Mouse (Mus musculus) kidney, embryonic 14.5 days (tissue): ENCODE results near the gene Actl6b. TPM values are rescaled to one million over a fixed set of nuclear protein-coding genes. Genes with fewer than 3 reads are reported as not detected.

Source experiments
- ATAC-seq: fragments of 200-750 bp; cut with Nextera tagmentation; 2 replicates; pipeline ENCODE4 v1.8.0; 2017; ENCODE audit warnings: moderate number of reproducible peaks, mild to moderate bottlenecking, moderate TSS enrichment, moderate library complexity; ENCODE audit not compliant: low FRiP score, low TSS enrichment
- H3K27ac ChIP-seq: fragments of 300-500 bp; sonication (generic); 2 replicates; pipeline ENCODE4 v1.5.1; 2014; ENCODE audit warnings: low read depth, mild to moderate bottlenecking, low read length, moderate library complexity, mixed read lengths
- H3K27me3 ChIP-seq: fragments of 300-500 bp; sonication (generic); 2 replicates; pipeline ENCODE4 v1.6.1; 2014; ENCODE audit warnings: mild to moderate bottlenecking, low read length; ENCODE audit not compliant: control insufficient read depth, insufficient read depth
- H3K36me3 ChIP-seq: fragments of 300-500 bp; sonication (generic); 2 replicates; pipeline ENCODE4 v1.6.1; 2014; ENCODE audit warnings: low read length, mixed read lengths; ENCODE audit not compliant: control insufficient read depth, insufficient read depth
- H3K4me1 ChIP-seq: fragments of 300-500 bp; sonication (generic); 2 replicates; pipeline ENCODE4 v1.6.1; 2014; ENCODE audit warnings: low read length, mixed read lengths; ENCODE audit not compliant: control insufficient read depth, insufficient read depth
- H3K4me2 ChIP-seq: fragments of 300-500 bp; sonication (generic); replicated peaks from 2 replicates; pipeline ENCODE4 v1.6.1; 2014; ENCODE audit warnings: low read depth, mild to moderate bottlenecking, low read length
- H3K4me3 ChIP-seq: fragments of 300-500 bp; sonication (generic); 2 replicates; pipeline ENCODE4 v1.5.1; 2014; ENCODE audit warnings: mild to moderate bottlenecking, low read length
- H3K9ac ChIP-seq: fragments of 300-500 bp; sonication (generic); 2 replicates; pipeline ENCODE4 v1.6.1; 2014; ENCODE audit warnings: low read depth, mild to moderate bottlenecking, low read length, moderate library complexity
- H3K9me3 ChIP-seq: fragments of 300-500 bp; sonication (generic); 2 replicates; pipeline ENCODE4 v1.6.1; 2016; ENCODE audit warnings: low read length; ENCODE audit not compliant: control insufficient read depth
- WGBS: fragments of 180-500 bp; shearing (Covaris S2); extraction: QIAGEN DNeasy Blood & Tissue Kit; methylation state at CpG from one replicate; pipeline ENCODE4 v1.1.7; 2014; 5-methylcytosine and 5-hydroxymethylcytosine counted together
- polyA plus RNA-seq: library from polyadenylated mRNA; unstranded; fragments of >200 nt; fragmentation: Nextera tagmentation; extraction: Ambion mirVana; gene quantifications from 2 replicates; pipeline ENCODE4 v1.2.1, GENCODE M21; 2014

The Actl6b gene
- polyA plus RNA-seq, 1 experiment from 2014 or later = not detected

GRCm38 (mm10) chr5:137580246-137580645 is 26.9 kb downstream of the Actl6b start:
- Histone ChIP-seq H3K4me3 (no peak overlapping the region), H3K4me1 (0 out of 2 replicates have a peak, but pooled peaks cover 4% of the 10 kb centered on the region), H3K9me3 (no peaks in the 10 kb centered on the region), H3K36me3 (no peaks in the 10 kb centered on the region), H3K27ac (no peak overlapping the region), H3K27me3 (peaks cover 8% of the 10 kb centered on the region), H3K9ac (no peak overlapping the region), H3K4me2 (no peak overlapping the region)
- WGBS = 79% methylated on average over 6 of the region's 6 CpGs
- ATAC-seq = no peak

GRCm38 (mm10) chr5:137582702-137583101 is 29.4 kb downstream of the Actl6b start:
- no peak overlapping the region for H3K4me2 ChIP-seq
- H3K27ac ChIP-seq = no peak overlapping the region
- H3K4me3 ChIP-seq = no peak overlapping the region
- no peak overlapping the region for H3K9ac ChIP-seq
- H3K4me1 ChIP-seq = 0 out of 2 replicates have a peak, but pooled peaks cover 4% of the 10 kb centered on the region
- WGBS = 42% methylated on average over 8 of the region's 8 CpGs
- peaks cover 8% of the 10 kb centered on the region for H3K27me3 ChIP-seq
- no peaks in the 10 kb centered on the region for H3K36me3 ChIP-seq
- no peaks in the 10 kb centered on the region for H3K9me3 ChIP-seq
- no peak for ATAC-seq

DNA sequence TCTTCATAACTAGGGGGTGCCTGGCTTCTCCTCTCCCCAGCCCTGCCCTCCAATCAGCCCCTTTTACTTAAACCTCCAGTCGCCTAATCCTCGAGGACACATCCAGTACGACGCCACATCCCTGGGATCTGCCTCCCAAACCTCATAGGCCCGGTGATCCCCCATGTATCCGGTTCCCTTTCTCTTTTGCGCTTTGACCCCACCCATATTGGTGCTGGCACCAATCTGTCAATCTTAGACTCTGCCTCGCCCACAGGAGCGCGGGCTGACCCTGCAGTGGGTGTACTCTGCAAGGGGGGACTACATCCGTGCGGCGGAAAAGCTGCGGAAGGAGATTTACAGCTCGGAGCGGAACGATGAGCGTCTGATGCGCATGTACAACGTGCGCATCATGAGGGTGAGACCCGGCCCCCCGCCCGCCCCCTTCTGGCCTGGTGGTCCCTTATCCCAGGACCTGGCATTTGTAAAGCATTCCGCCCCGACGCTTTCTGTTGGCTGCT is 30.4 kb downstream of the Actl6b start:
- H3K4me2 ChIP-seq = peak overlapping the region; percentile 51
- H3K9ac ChIP-seq = peak overlapping the region; percentile 18; the same call in 1 of the 2 replicates
- H3K27me3 ChIP-seq = peaks cover 8% of the 10 kb centered on the region
- peak overlapping the region; percentile 29 for H3K4me3 ChIP-seq
- WGBS = 14% methylated on average over 27 of the region's 27 CpGs
- no peak overlapping the region for H3K27ac ChIP-seq
- H3K4me1 ChIP-seq = 0 out of 2 replicates have a peak, but pooled peaks cover 4% of the 10 kb centered on the region
- H3K9me3 ChIP-seq = no peaks in the 10 kb centered on the region
- ATAC-seq = peak; percentile 44; the same call in 1 of the 2 replicates
- H3K36me3 ChIP-seq = no peaks in the 10 kb centered on the region

DNA sequence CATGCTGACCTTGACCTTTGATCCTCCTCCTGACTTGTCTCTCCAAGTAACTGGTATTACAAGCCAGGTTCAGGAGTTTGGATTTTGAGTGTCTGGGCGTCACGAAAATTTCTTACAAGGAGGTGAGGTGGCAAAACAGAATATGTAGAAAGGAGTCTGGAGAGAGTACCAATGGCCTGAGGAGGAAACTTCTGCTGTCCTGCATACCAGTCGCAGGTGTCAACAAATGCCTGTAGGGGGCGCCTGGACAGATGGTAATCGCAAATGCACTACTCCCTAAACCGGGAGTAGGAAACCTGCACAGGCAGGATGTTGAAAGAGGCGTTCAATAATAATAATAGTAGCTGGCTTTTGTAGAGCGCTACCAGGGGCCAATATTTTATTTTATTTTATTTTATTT is 31.7 kb downstream of the Actl6b start:
- H3K27me3 ChIP-seq = peaks cover 8% of the 10 kb centered on the region
- H3K9ac ChIP-seq = no peak overlapping the region
- H3K36me3 ChIP-seq = no peaks in the 10 kb centered on the region
- ATAC-seq = no peak
- no peak overlapping the region for H3K4me3 ChIP-seq
- H3K4me2 ChIP-seq = no peak overlapping the region
- 0 out of 2 replicates have a peak, but pooled peaks cover 4% of the 10 kb centered on the region for H3K4me1 ChIP-seq
- no peaks in the 10 kb centered on the region for H3K9me3 ChIP-seq
- H3K27ac ChIP-seq = no peak overlapping the region
- WGBS = 36% methylated on average over 8 of the region's 8 CpGs

- Histone ChIP-seq H3K9ac (no peak overlapping the region), H3K4me2 (no peak overlapping the region), H3K36me3 (no peaks in the 10 kb centered on the region), H3K9me3 (no peaks in the 10 kb centered on the region), H3K27me3 (no peaks in the 10 kb centered on the region), H3K27ac (no peak overlapping the region), H3K4me1 (no peaks in the 10 kb centered on the region), H3K4me3 (no peak overlapping the region)
- WGBS = 80% methylated on average over 5 of the region's 5 CpGs
- no peak for ATAC-seq
Observed at GRCm38 (mm10) chr5:137590507-137590906, 37.2 kb downstream of the Actl6b start.

GRCm38 (mm10) chr5:137595921-137596320 is 42.6 kb downstream of the Actl6b start:
- H3K27ac ChIP-seq = no peak overlapping the region
- no peak overlapping the region for H3K4me3 ChIP-seq
- no peak overlapping the region for H3K4me2 ChIP-seq
- H3K36me3 ChIP-seq = peaks cover 6% of the 10 kb centered on the region; the same call in 1 of the 2 replicates
- H3K4me1 ChIP-seq = peaks cover 11% of the 10 kb centered on the region
- 83% methylated on average over 7 of the region's 7 CpGs for WGBS
- H3K9me3 ChIP-seq = no peaks in the 10 kb centered on the region
- no peak overlapping the region for H3K9ac ChIP-seq
- no peaks in the 10 kb centered on the region for H3K27me3 ChIP-seq
- ATAC-seq = no peak

DNA sequence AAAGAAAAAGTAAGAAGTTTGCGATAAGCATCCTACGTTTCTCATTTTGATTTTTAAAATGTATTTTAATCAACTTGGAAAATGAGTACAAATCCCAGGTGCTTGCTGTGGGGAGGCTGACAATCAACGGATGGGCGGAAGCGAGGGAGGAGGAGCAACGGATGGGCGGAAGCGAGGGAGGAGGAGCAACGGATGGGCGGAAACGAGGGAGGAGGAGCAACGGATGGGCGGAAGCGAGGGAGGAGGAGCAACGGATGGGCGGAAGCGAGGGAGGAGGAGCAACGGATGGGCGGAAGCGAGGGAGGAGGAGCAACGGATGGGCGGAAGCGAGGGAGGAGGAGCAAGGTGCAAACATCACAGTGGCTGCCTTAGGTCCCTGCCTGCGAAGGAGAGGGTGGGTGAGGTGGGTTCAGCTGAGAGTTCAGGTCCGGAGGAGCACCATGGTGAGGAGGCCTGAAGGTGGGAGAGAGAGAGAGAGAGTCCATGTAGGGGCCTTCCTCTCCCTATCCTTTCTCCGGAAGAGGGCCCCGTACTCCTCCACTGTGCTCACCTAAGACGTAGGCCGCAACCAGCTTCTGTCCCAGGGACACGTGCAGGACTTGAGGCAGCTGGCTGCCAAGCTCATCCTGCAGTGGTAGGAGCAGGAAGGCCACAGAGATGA is 43.4 kb downstream of the Actl6b start:
- no peak for ATAC-seq
- no peak overlapping the region for H3K27ac ChIP-seq
- 43% methylated on average over 26 of the region's 30 CpGs for WGBS
- H3K36me3 ChIP-seq = peaks cover 6% of the 10 kb centered on the region; the same call in 1 of the 2 replicates
- no peaks in the 10 kb centered on the region for H3K9me3 ChIP-seq
- peak overlapping the region; percentile 3; the same call in 1 of the 2 replicates for H3K4me2 ChIP-seq
- no peaks in the 10 kb centered on the region for H3K27me3 ChIP-seq
- peak overlapping the region; percentile 16; the same call in 1 of the 2 replicates for H3K4me3 ChIP-seq
- H3K9ac ChIP-seq = 0 out of 2 replicates have a peak overlapping the region, but pooled peaks have one; percentile 34
- H3K4me1 ChIP-seq = peaks cover 11% of the 10 kb centered on the region

DNA sequence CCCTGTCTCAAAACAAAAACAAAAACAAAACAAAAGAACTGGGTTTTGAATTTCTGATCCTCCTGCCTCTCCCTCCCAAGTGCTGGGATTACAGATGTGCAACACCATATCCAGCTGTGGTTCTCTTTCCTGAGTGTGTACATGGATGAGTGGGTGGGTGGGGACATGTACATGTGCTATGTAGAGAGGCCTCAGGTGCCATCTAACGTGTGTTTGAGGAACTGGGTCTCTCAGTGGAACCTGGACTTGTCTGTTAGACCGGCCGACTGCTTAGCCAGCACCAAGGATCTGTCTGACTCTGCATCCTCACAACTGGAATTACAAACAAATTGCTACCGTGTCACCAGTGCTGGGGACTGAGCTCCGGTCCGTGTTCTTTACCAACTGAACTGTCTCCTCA is 44.3 kb downstream of the Actl6b start:
- 92% methylated on average over 6 of the region's 6 CpGs for WGBS
- no peaks in the 10 kb centered on the region for H3K9me3 ChIP-seq
- H3K9ac ChIP-seq = no peak overlapping the region
- no peak for ATAC-seq
- H3K27ac ChIP-seq = no peak overlapping the region
- H3K36me3 ChIP-seq = peaks cover 6% of the 10 kb centered on the region; the same call in 1 of the 2 replicates
- H3K4me1 ChIP-seq = peaks cover 15% of the 10 kb centered on the region
- no peak overlapping the region for H3K4me3 ChIP-seq
- H3K27me3 ChIP-seq = no peaks in the 10 kb centered on the region
- no peak overlapping the region for H3K4me2 ChIP-seq

- peaks cover 6% of the 10 kb centered on the region; the same call in 1 of the 2 replicates for H3K36me3 ChIP-seq
- ATAC-seq = no peak
- no peak overlapping the region for H3K4me3 ChIP-seq
- WGBS = 81% methylated on average over 2 of the region's 2 CpGs
- H3K9me3 ChIP-seq = no peaks in the 10 kb centered on the region
- no peak overlapping the region for H3K9ac ChIP-seq
- no peak overlapping the region for H3K4me2 ChIP-seq
- H3K27me3 ChIP-seq = no peaks in the 10 kb centered on the region
- peaks cover 17% of the 10 kb centered on the region for H3K4me1 ChIP-seq
- no peak overlapping the region for H3K27ac ChIP-seq
Observed at GRCm38 (mm10) chr5:137598100-137598826, 44.9 kb downstream of the Actl6b start.
